Mouse (Mus musculus) liver, adult 2 months (tissue): ENCODE data around the gene Pald1. TPM values are rescaled to one million over a fixed set of nuclear protein-coding genes. Genes with fewer than 3 reads are reported as not detected.

Source experiments
- DNase-seq: peaks from one replicate; pipeline ENCODE4 v3.0.0-alpha.2; 2011; ENCODE audit warnings: low read depth, low spot score; ENCODE audit errors: extremely low read depth
- H3K27ac ChIP-seq: fragments of 200-500 bp; replicated peaks from 2 replicates; pipeline ENCODE4 v1.5.1; 2012; ENCODE audit warnings: low read depth, mild to moderate bottlenecking, control low read depth, inconsistent platforms, low read length; ENCODE audit not compliant: insufficient read depth
- H3K27me3 ChIP-seq: fragments of 200-500 bp; 2 replicates; pipeline ENCODE4 v1.6.1; 2012; ENCODE audit warnings: mild to moderate bottlenecking, moderate library complexity, low read length, inconsistent platforms; ENCODE audit not compliant: control insufficient read depth, insufficient read depth
- H3K36me3 ChIP-seq: fragments of 200-500 bp; 2 replicates; pipeline ENCODE4 v1.6.1; 2012; ENCODE audit warnings: low read length, inconsistent platforms; ENCODE audit not compliant: control insufficient read depth, insufficient read depth
- H3K4me1 ChIP-seq: fragments of 200-500 bp; 2 replicates; pipeline ENCODE4 v1.6.1; 2011; ENCODE audit warnings: low read length; ENCODE audit not compliant: control insufficient read depth, insufficient read depth
- H3K4me3 ChIP-seq: fragments of 200-500 bp; 2 replicates; pipeline ENCODE4 v1.5.1; 2011; ENCODE audit warnings: low read depth, mild to moderate bottlenecking, control low read depth, low read length, moderate library complexity; ENCODE audit not compliant: insufficient read depth
- H3K79me2 ChIP-seq: fragments of 200-500 bp; 2 replicates; pipeline ENCODE4 v1.6.1; 2012; ENCODE audit warnings: inconsistent platforms, mild to moderate bottlenecking, low read length, moderate library complexity; ENCODE audit not compliant: control insufficient read depth, insufficient read depth
- H3K9ac ChIP-seq: fragments of 200-500 bp; 2 replicates; pipeline ENCODE4 v1.6.1; 2012; ENCODE audit warnings: low read depth, mild to moderate bottlenecking, control low read depth, inconsistent platforms, low read length
- CTCF ChIP-seq: fragments of 200-500 bp; IDR thresholded peaks from 2 replicates; pipeline ENCODE4 v1.5.1; 2011; ENCODE audit warnings: low read depth, low read length, control low read depth
- POLR2A ChIP-seq: fragments of 200-500 bp; IDR thresholded peaks from 2 replicates; pipeline ENCODE4 v1.6.1; 2011; ENCODE audit warnings: low read length, control low read depth; ENCODE audit not compliant: insufficient read depth; ENCODE audit errors: extremely low read depth
- WGBS: fragments of 180-500 bp; shearing (Covaris S2); methylation state at CpG from one replicate; pipeline ENCODE4 v1.1.7; 2018; 5-methylcytosine and 5-hydroxymethylcytosine counted together
- polyA plus RNA-seq: library from polyadenylated mRNA; depleted of rRNA; stranded (reverse); fragments of >200 nt; gene quantifications from 2 replicates; pipeline ENCODE4 v1.2.3, GENCODE M21; 2012; rRNA removed
- total RNA-seq: library from RNA; depleted of rRNA; stranded (reverse); fragments of >200 nt; gene quantifications from 2 replicates; pipeline ENCODE4 v1.2.3, GENCODE M21; 2014; rRNA removed

Pald1 gene
- total and polyA plus RNA-seq, 2 experiments = 7.5 to 8.1 TPM

DNA sequence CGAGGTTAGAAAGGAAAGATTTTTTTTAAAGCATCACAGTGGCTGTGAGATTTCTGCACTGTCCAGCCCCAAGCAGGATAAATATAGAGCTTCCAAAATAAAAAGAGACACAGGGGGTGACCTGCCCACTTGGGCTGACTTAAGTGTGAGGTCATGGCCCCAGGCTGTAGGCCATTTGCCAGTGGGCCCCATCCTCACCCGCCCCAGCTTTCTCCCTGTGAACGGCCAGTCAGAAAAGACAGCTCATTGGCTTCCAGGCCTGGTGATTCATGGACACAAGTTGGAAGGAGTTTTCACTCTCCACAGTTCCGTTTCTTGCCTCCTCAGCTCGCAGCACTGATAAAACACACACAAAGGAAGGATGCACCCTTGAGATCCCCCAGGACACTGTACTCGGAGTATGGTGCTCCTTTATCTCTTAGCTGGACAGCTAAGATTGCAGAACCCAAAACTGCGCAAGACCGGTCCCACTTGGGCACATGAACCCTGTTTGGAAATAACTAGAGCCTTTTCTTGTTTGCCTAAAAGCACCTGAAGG lies 111.2 kb downstream of the Pald1 start:
- Histone ChIP-seq H3K27me3 (peaks cover 2% of the 10 kb centered on the region; the same call in 1 of the 2 replicates), H3K4me1 (no peaks in the 10 kb centered on the region), H3K27ac (no peak overlapping the region), H3K9ac (no peak overlapping the region), H3K79me2 (no peaks in the 10 kb centered on the region), H3K36me3 (no peaks in the 10 kb centered on the region), H3K4me3 (no peak overlapping the region; the same call in 1 of the 2 replicates)
- 45% methylated on average over 8 of the region's 8 CpGs for WGBS
- no peak for DNase-seq
- no peak for TF ChIP-seq CTCF
- TF ChIP-seq POLR2A = no peak

Other genes with a start within 250 kb of the Pald1 start
- gene Sgpl1, start 235.8 kb downstream of the Pald1 start, total RNA-seq = 43.7 and 57.2 TPM in 2 replicates
- gene Sgpl1, start 235.8 kb downstream of the Pald1 start, polyA plus RNA-seq = 36.3 and 39.9 TPM in 2 replicates
- gene Tbata, start 211.6 kb downstream of the Pald1 start, total RNA-seq = not detected in 2 replicates
- not detected in 2 replicates for gene Tbata, start 211.6 kb downstream of the Pald1 start, polyA plus RNA-seq
- 0.55 and 0.60 TPM in 2 replicates for gene Adamts14, start 110.1 kb downstream of the Pald1 start, total RNA-seq
- 0.61 and 0.73 TPM in 2 replicates for gene Adamts14, start 110.1 kb downstream of the Pald1 start, polyA plus RNA-seq
- gene Prf1, start 85.7 kb downstream of the Pald1 start, total RNA-seq = 0.27 and 0.28 TPM in 2 replicates
- 0.18 and 0.26 TPM in 2 replicates for gene Prf1, start 85.7 kb downstream of the Pald1 start, polyA plus RNA-seq
- 0.18 and 0.27 TPM in 2 replicates for gene Nodal, start 34.4 kb upstream of the Pald1 start, total RNA-seq
- gene Nodal, start 34.4 kb upstream of the Pald1 start, polyA plus RNA-seq = 0.06 and 0.17 TPM in 2 replicates
- gene Eif4ebp2, start 69.1 kb upstream of the Pald1 start, total RNA-seq = 28.2 and 51.6 TPM in 2 replicates
- 117 and 136 TPM in 2 replicates for gene Eif4ebp2, start 69.1 kb upstream of the Pald1 start, polyA plus RNA-seq
- gene Lrrc20, start 92.3 kb upstream of the Pald1 start, total RNA-seq = 2.3 and 2.4 TPM in 2 replicates
- 4.8 and 5.4 TPM in 2 replicates for gene Lrrc20, start 92.3 kb upstream of the Pald1 start, polyA plus RNA-seq
- gene Npffr1, start 212.0 kb upstream of the Pald1 start, total RNA-seq = not detected in 2 replicates
- not detected in 2 replicates for gene Npffr1, start 212.0 kb upstream of the Pald1 start, polyA plus RNA-seq